Mouse (Mus musculus) forebrain, embryonic 14.5 days (tissue): ENCODE results near the gene Gpc3. TPM values are rescaled to one million over a fixed set of nuclear protein-coding genes. Genes with fewer than 3 reads are reported as not detected.

ENCODE experiments used
- ATAC-seq: fragments of 200-750 bp; cut with Nextera tagmentation; 2 replicates; pipeline ENCODE4 v1.8.0; 2017; ENCODE audit warnings: mild to moderate bottlenecking, moderate library complexity
- DNase-seq: peaks from one replicate; pipeline ENCODE4 v3.0.0-alpha.2; 2015; ENCODE audit warnings: low spot score
- H3K27ac ChIP-seq: fragments of 300-500 bp; sonication (generic); 2 replicates; pipeline ENCODE4 v1.5.1; 2014; ENCODE audit warnings: low read depth, mild to moderate bottlenecking, control low read depth, low read length, moderate library complexity
- H3K27me3 ChIP-seq: fragments of 300-500 bp; sonication (generic); replicated peaks from 2 replicates; pipeline ENCODE4 v1.6.1; 2014; ENCODE audit warnings: low read length, control low read depth, mixed read lengths; ENCODE audit not compliant: control insufficient read depth, insufficient read depth
- H3K36me3 ChIP-seq: fragments of 300-500 bp; sonication (generic); 2 replicates; pipeline ENCODE4 v1.6.1; 2014; ENCODE audit warnings: low read length, control low read depth; ENCODE audit not compliant: control insufficient read depth, insufficient read depth
- H3K4me1 ChIP-seq: fragments of 300-500 bp; sonication (generic); 2 replicates; pipeline ENCODE4 v1.6.1; 2014; ENCODE audit warnings: antibody characterized with exemption, low read length, control low read depth; ENCODE audit not compliant: control insufficient read depth, insufficient read depth
- H3K4me2 ChIP-seq: fragments of 300-500 bp; sonication (generic); 2 replicates; pipeline ENCODE4 v1.6.1; 2014; ENCODE audit warnings: mild to moderate bottlenecking, control low read depth, low read length
- H3K4me3 ChIP-seq: fragments of 300-500 bp; sonication (generic); 2 replicates; pipeline ENCODE4 v1.5.1; 2014; ENCODE audit warnings: low read depth, low read length, control low read depth
- H3K9ac ChIP-seq: fragments of 300-500 bp; sonication (generic); 2 replicates; pipeline ENCODE4 v1.6.1; 2014; ENCODE audit warnings: mild to moderate bottlenecking, low read length, control low read depth, moderate library complexity
- H3K9me3 ChIP-seq: fragments of 300-500 bp; sonication (generic); replicated peaks from 2 replicates; pipeline ENCODE4 v1.6.1; 2016; ENCODE audit warnings: low read length, control low read depth, mixed read lengths; ENCODE audit not compliant: control insufficient read depth
- WGBS: fragments of 180-500 bp; shearing (Covaris S2); extraction: QIAGEN DNeasy Blood & Tissue Kit; methylation state at CpG from one replicate; pipeline ENCODE4 v1.1.7; 2014; 5-methylcytosine and 5-hydroxymethylcytosine counted together
- polyA plus RNA-seq: library from polyadenylated mRNA; unstranded; fragments of >200 nt; fragmentation: Nextera tagmentation; extraction: Ambion mirVana; gene quantifications from 2 replicates; pipeline ENCODE4 v1.2.1, GENCODE M21; 2014

The Gpc3 gene
- polyA plus RNA-seq, 1 experiment from 2014 or later, result 51.2 TPM

GRCm38 (mm10) chrX:52305226-52305625 is 308.5 kb downstream of the Gpc3 start:
- Histone ChIP-seq H3K4me2 (no peak overlapping the region), H3K36me3 (no peaks in the 10 kb centered on the region), H3K9me3 (no peaks in the 10 kb centered on the region), H3K27me3 (no peaks in the 10 kb centered on the region), H3K4me3 (no peak overlapping the region), H3K9ac (no peak overlapping the region), H3K4me1 (no peaks in the 10 kb centered on the region), H3K27ac (no peak overlapping the region)
- WGBS, result 68% methylated on average over 4 of the region's 4 CpGs
- DNase-seq (no peak), ATAC-seq (no peak)

DNA sequence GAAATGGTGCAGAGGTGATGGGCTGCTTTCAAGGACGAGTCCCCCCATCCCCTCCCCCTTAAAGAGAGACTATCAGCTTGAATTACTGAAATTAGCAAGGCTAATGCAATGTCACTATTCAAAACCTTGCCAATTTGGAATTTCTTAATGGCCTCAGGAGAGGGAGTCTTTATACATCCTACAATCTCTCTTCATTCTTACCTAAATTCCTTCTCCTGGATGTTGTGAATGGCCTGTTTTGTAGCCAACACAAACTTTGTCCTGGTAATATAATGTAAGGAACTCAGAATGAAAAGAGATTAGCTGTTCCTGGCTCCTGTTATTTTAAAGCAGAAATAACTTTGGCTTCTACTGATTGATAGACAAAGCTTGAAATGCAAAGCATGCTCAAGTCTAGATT is 325.0 kb downstream of the Gpc3 start:
- Histone ChIP-seq H3K9me3 (no peaks in the 10 kb centered on the region), H3K4me3 (no peak overlapping the region), H3K27me3 (no peaks in the 10 kb centered on the region), H3K27ac (no peak overlapping the region), H3K4me1 (no peaks in the 10 kb centered on the region), H3K36me3 (no peaks in the 10 kb centered on the region), H3K9ac (no peak overlapping the region), H3K4me2 (no peak overlapping the region)
- DNase-seq (peak; percentile 65), ATAC-seq (peak; percentile 54)
- 8% methylated on average over 1 of the region's 1 CpGs for WGBS

GRCm38 (mm10) chrX:52287944-52288343 is 325.8 kb downstream of the Gpc3 start:
- 47% methylated on average over 6 of the region's 6 CpGs for WGBS
- Histone ChIP-seq H3K4me3 (no peak overlapping the region), H3K4me1 (no peaks in the 10 kb centered on the region), H3K9me3 (no peaks in the 10 kb centered on the region), H3K4me2 (no peak overlapping the region), H3K27me3 (no peaks in the 10 kb centered on the region), H3K36me3 (no peaks in the 10 kb centered on the region), H3K27ac (no peak overlapping the region), H3K9ac (no peak overlapping the region)
- ATAC-seq, result no peak
- no peak for DNase-seq

- no peaks in the 10 kb centered on the region for H3K9me3 ChIP-seq
- H3K4me1 ChIP-seq, result peaks cover 10% of the 10 kb centered on the region
- H3K4me2 ChIP-seq, result no peak overlapping the region
- H3K36me3 ChIP-seq, result no peaks in the 10 kb centered on the region
- no peak overlapping the region for H3K4me3 ChIP-seq
- H3K27me3 ChIP-seq, result no peaks in the 10 kb centered on the region
- H3K27ac ChIP-seq, result no peak overlapping the region
- WGBS, result 73% methylated on average over 4 of the region's 4 CpGs
- no peak overlapping the region for H3K9ac ChIP-seq
- DNase-seq, result no peak
- no peak for ATAC-seq
Measured at GRCm38 (mm10) chrX:52282070-52282469, 331.7 kb downstream of the Gpc3 start.

- DNase-seq, result no peak
- Histone ChIP-seq H3K27ac (no peak overlapping the region), H3K36me3 (no peaks in the 10 kb centered on the region), H3K4me3 (no peak overlapping the region), H3K9me3 (no peaks in the 10 kb centered on the region), H3K27me3 (no peaks in the 10 kb centered on the region), H3K4me1 (peaks cover 10% of the 10 kb centered on the region), H3K9ac (no peak overlapping the region), H3K4me2 (no peak overlapping the region)
- WGBS, result 60% methylated on average over 6 of the region's 6 CpGs
- ATAC-seq, result no peak; the same call in 1 of the 2 replicates
Measured at GRCm38 (mm10) chrX:52281103-52281900, 332.4 kb downstream of the Gpc3 start.

DNA sequence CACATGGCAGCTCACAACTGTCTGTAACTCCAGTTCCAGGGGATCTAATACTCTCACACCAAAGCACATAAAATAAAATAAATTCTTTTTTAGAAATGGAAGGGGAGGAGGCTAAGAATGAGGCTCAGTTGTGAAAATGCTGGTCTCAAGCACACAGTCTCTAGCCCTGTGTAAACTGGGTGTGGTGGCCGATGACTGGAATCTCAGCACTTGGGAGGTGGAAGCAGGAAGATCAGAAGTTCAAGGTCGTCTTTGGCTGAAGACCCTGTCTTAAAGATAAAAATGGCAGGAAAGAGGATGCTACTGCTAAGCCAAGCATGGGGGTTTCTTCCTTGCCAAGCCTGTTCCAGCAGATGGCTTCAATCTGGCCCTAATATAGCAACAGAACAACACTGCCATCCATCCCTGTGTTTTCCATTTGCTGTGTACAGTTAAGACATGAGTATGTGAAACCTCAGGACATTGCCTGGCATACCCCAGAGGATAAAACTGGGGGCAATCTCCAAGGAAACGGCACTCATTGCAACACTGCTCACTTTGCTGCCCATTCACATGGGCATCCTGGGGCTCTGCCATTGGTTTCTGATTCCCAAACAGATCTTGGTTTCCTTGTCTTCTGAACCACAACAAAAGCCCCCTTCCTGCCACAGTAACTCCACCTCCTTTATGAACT is 334.9 kb downstream of the Gpc3 start:
- no peak overlapping the region; the same call in 1 of the 2 replicates for H3K27ac ChIP-seq
- H3K4me1 ChIP-seq, result peaks cover 10% of the 10 kb centered on the region
- peak; percentile 37 for DNase-seq
- no peak overlapping the region for H3K4me2 ChIP-seq
- H3K9ac ChIP-seq, result no peak overlapping the region
- no peaks in the 10 kb centered on the region for H3K36me3 ChIP-seq
- peak; percentile 61; the same call in 1 of the 2 replicates for ATAC-seq
- H3K9me3 ChIP-seq, result no peaks in the 10 kb centered on the region
- 56% methylated on average over 3 of the region's 3 CpGs for WGBS
- H3K4me3 ChIP-seq, result no peak overlapping the region
- no peaks in the 10 kb centered on the region for H3K27me3 ChIP-seq

GRCm38 (mm10) chrX:52277599-52277998 is 336.2 kb downstream of the Gpc3 start:
- DNase-seq (peak; percentile 39), ATAC-seq (0 out of 2 replicates have a peak, but pooled peaks have one; percentile 44)
- H3K27me3 ChIP-seq, result no peaks in the 10 kb centered on the region
- no peaks in the 10 kb centered on the region for H3K36me3 ChIP-seq
- no peaks in the 10 kb centered on the region for H3K9me3 ChIP-seq
- H3K4me2 ChIP-seq, result no peak overlapping the region
- WGBS, result 21% methylated on average over 1 of the region's 1 CpGs
- H3K4me3 ChIP-seq, result no peak overlapping the region
- H3K27ac ChIP-seq, result no peak overlapping the region
- H3K9ac ChIP-seq, result no peak overlapping the region
- H3K4me1 ChIP-seq, result peaks cover 10% of the 10 kb centered on the region

GRCm38 (mm10) chrX:52273016-52273415 is 340.7 kb downstream of the Gpc3 start:
- Histone ChIP-seq H3K9me3 (no peaks in the 10 kb centered on the region), H3K4me3 (no peak overlapping the region), H3K4me1 (no peaks in the 10 kb centered on the region), H3K36me3 (no peaks in the 10 kb centered on the region), H3K9ac (no peak overlapping the region), H3K4me2 (no peak overlapping the region), H3K27me3 (no peaks in the 10 kb centered on the region), H3K27ac (no peak overlapping the region)
- 74% methylated on average over 7 of the region's 7 CpGs for WGBS
- ATAC-seq (no peak), DNase-seq (no peak)

DNA sequence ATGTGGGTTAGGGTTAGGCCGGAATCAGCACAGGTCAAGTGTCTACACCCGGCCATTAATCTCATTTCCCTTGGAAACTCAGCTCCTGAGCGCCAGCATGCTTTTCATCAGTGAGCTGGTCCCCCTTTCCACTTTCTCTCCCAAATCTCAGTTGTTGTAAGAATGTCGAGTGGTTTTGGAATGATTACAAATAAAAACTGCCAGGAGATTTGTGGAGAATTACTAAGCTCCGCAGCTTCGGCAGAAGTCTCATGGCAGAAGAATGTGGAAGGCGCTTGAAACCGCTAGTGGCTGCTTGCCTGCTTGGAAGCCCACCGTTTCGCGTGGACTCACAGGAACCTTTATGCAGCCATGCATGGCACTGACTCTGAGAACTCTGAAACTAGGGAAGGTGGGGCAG is 351.8 kb downstream of the Gpc3 start:
- Histone ChIP-seq H3K4me2 (no peak overlapping the region), H3K9ac (no peak overlapping the region), H3K4me1 (no peaks in the 10 kb centered on the region), H3K27me3 (no peaks in the 10 kb centered on the region), H3K4me3 (no peak overlapping the region), H3K36me3 (no peaks in the 10 kb centered on the region), H3K27ac (no peak overlapping the region), H3K9me3 (no peaks in the 10 kb centered on the region)
- ATAC-seq, result no peak
- WGBS, result 90% methylated on average over 11 of the region's 11 CpGs
- DNase-seq, result no peak
